Mouse (Mus musculus) heart, postnatal 4 days (tissue): ENCODE results near the gene Olfr1257. TPM values are rescaled to one million over a fixed set of nuclear protein-coding genes. Genes with fewer than 3 reads are reported as not detected.
"Not testable (repeated sequence)": the region's sequence is repeated elsewhere in the genome, so short reads cannot be mapped to it uniquely, and the experiment has no call there.

ENCODE experiments used
- DNase-seq: peaks from one replicate; pipeline ENCODE4 v3.0.0; 2021
- total RNA-seq, 2 experiments: library from RNA; stranded (reverse); gene quantifications; 2 replicates each; pipeline ENCODE4 v1.2.3; 2021

Olfr1257 gene
- not detected for total RNA-seq

DNA sequence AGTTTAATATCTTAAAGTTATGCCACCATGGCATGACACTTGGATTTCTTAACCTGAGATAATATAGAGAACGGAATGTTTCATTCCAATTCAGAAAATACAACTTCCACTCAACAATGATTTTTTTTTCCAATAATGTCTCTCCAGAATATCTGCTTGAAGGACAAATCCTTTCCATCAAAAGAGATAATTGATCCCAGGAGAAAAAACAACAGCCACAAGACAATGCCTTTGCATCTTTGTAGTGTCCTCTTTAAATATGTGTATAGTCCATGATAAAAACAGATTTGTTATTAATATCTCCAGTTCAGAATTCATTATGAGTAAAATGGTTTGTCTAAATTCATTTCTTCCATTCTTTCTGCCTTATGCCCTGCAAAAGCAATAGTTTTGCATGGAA lies at the start of gene Olfr1257:
TSS of gene Olfr1257 (plus strand) at position 301 of the 400 bp plus-strand sequence.
- no peak for DNase-seq

DNA sequence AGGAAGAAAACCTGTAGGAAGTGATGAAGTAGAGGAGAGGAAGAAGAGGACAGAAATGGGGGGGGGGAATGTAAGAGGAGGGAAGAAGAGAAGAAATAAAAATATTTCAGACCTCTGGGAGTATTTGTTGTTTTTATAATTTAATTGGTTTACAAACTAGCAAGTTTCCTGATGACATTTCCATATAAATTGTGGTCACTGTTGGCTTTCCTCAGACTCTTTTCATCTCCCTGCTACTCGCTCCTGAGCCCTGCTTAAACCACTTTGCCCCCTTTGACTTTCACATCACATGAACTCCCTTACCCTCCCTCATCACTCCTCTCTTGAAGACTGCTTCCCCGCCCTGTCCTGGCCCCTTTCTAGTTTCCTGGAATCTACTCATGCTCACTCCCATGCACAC lies 36.8 kb upstream of the Olfr1257 start, which contains the start of gene Olfr1256:
TSS of gene Olfr1256 (minus strand) at position 101 of the 400 bp plus-strand sequence.
- no peak for DNase-seq

DNA sequence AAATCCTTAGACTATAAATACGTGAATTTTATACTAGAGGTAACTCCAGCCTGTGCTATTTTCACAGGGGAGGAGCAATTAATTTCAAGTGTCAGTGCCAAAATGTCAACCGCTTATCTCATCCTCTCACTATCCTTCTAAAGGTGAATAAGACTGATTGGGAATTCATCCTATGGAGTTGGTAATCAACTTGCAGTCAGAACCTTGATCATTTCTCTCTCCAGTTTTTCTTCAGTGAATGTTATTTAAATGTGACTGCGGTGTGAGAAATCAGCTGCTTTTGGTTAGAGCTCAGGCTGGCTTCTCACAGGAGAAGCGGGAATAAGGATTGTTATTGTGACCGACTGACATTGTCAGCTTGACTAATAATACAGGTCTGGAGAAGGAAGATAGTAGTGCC lies 30.1 kb upstream of the Olfr1257 start, which contains the start of gene Olfr48:
TSS of gene Olfr48 (minus strand) at position 101 of the 400 bp plus-strand sequence.
- DNase-seq, result no peak

DNA sequence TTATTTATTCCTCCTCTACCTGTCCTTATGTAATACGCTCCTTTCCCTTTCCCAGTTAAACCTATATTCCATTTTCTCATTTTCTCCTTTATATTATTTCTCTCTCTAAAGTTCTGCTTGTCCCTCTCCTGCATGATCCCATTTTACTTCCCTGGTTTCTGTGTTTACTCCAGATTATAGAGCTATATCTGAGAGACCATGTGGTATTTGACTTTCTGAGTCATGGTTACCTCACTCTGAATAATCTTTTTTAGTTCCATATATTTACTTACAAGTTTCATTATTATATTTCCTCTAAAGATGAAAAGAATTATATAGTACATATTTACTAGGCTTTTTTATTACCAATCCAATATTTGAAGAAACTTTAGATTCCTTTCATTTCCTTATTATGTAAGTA lies 29.0 kb upstream of the Olfr1257 start:
- DNase-seq, result no peak

DNA sequence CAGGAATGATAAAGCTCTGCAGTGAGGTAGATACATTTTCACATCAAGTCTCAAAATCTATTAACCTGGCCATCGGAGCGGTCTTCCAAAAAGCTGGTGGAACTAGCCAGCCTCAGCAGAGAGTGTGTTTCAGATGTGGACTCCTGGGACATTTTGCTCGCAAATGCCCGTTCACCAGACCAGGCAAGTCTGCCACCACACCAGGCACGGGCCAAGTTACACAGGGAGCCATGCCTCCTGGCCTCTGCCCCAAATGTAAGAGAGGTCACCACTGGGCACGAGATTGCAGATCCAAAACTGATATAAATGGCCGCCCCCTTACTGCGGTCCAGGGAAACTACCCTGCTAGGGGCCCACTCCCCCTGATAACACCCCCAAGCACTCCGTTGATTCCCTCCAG lies 34.4 kb downstream of the Olfr1257 start:
- not testable (repeated sequence) for DNase-seq

DNA sequence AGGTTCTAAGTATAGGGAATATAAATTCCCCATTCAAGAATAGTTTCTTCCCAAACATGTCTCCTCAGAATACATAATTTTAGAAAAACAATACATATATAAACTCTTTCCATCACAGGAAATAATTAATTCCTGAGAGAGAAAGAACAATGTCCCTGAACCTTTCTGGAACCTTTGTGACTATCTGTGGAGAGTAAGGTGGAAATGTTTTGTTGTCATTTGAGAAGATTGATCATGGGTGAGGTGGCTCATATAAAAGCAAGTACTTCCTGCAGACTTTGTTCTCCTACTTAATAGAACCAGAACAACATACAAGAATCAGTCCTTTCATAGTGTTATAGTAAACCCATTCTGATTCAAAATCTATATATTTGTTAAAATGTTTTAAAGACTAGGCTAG lies 48.8 kb downstream of the Olfr1257 start, which contains the start of gene Olfr1258:
TSS of gene Olfr1258 (plus strand) at position 301 of the 400 bp plus-strand sequence.
- no peak for DNase-seq

Other genes with a start within 250 kb of the Olfr1257 start
- gene Olfr1249, start 243.5 kb upstream of the Olfr1257 start, total RNA-seq, result not detected
- gene Olfr1250, start 217.0 kb upstream of the Olfr1257 start, total RNA-seq, result not detected
- gene Olfr1251, start 206.5 kb upstream of the Olfr1257 start, total RNA-seq, result not detected
- gene Olfr1252, start 153.4 kb upstream of the Olfr1257 start, total RNA-seq, result not detected
- gene Olfr1253, start 121.3 kb upstream of the Olfr1257 start, total RNA-seq, result not detected
- gene Olfr1254, start 84.8 kb upstream of the Olfr1257 start, total RNA-seq, result not detected
- not detected for gene Olfr1255, start 66.4 kb upstream of the Olfr1257 start, total RNA-seq
- gene Olfr1256, start 36.9 kb upstream of the Olfr1257 start, total RNA-seq, result not detected
- not detected for gene Olfr48, start 30.2 kb upstream of the Olfr1257 start, total RNA-seq
- not detected for gene Olfr1258, start 48.9 kb downstream of the Olfr1257 start, total RNA-seq
- not detected for gene Olfr1259, start 70.2 kb downstream of the Olfr1257 start, total RNA-seq
- gene Olfr1260, start 95.9 kb downstream of the Olfr1257 start, total RNA-seq, result not detected
- not detected for gene Olfr1261, start 112.8 kb downstream of the Olfr1257 start, total RNA-seq
- not detected for gene Olfr1262, start 121.7 kb downstream of the Olfr1257 start, total RNA-seq
- gene Olfr1263, start 133.7 kb downstream of the Olfr1257 start, total RNA-seq, result not detected
- not detected for gene Olfr1264, start 147.1 kb downstream of the Olfr1257 start, total RNA-seq
- gene Olfr1265, start 156.9 kb downstream of the Olfr1257 start, total RNA-seq, result not detected
- gene Olfr140, start 185.2 kb downstream of the Olfr1257 start, total RNA-seq, result not detected
- gene Olfr1269, start 243.0 kb downstream of the Olfr1257 start, total RNA-seq, result not detected